Mouse (Mus musculus): ENCODE data around the gene Ppp4c. TPM values are rescaled to one million over a fixed set of nuclear protein-coding genes. Genes with fewer than 3 reads are reported as not detected.

Gene Ppp4c
- polyA plus RNA-seq, 1 experiment from 2014 or later, result 146 TPM

- Histone ChIP-seq H3K9me3 (ENCODE audit: control insufficient read depth, low read length) (no peaks in the 10 kb centered on the region), H3K4me2 (ENCODE audit: low read length) (peak overlapping the region; percentile 57), H3K27ac (replicated peaks in 1 of 2; ENCODE audit: control insufficient read depth in 1 of 2, insufficient read depth in 1 of 2, low read depth in 2 of 2, low read length in 2 of 2) (no peak overlapping the region), H3K9ac (ENCODE audit: low read length) (0 out of 2 replicates have a peak overlapping the region, but pooled peaks have one; percentile 8), H3K27me3 (ENCODE audit: control insufficient read depth, insufficient read depth, low read length) (peaks cover 39% of the 10 kb centered on the region), H3K36me3 (ENCODE audit: control insufficient read depth, insufficient read depth, low read length) (no peaks in the 10 kb centered on the region), H3K4me3 (ENCODE audit: control insufficient read depth in 1 of 2, insufficient read depth in 1 of 2, low read depth in 1 of 2, low read length in 2 of 2) (peak overlapping the region in 1 of 2 experiments; percentile 27; a peak in 2 of 4 replicates), H3K4me1 (ENCODE audit: control insufficient read depth in 2 of 2, insufficient read depth in 2 of 2, low read length in 2 of 2) (peaks cover 0 to 4% of the 10 kb centered on the region in 2 experiments; a peak in 2 of 4 replicates)
- no peak for ATAC-seq (ENCODE audit: insufficient number of reproducible peaks, insufficient read depth, low FRiP score, low read depth)
- WGBS, result 4% methylated on average over 18 of the region's 19 CpGs
Observed at GRCm38 (mm10) chr7:126823202-126823711, 31.0 kb upstream of the Ppp4c start.

- ATAC-seq (ENCODE audit: insufficient number of reproducible peaks, insufficient read depth, low FRiP score, low read depth), result no peak
- H3K4me2 ChIP-seq (ENCODE audit: low read length), result no peak overlapping the region
- H3K27me3 ChIP-seq (ENCODE audit: control insufficient read depth, insufficient read depth, low read length), result peaks cover 39% of the 10 kb centered on the region
- H3K9ac ChIP-seq (ENCODE audit: low read length), result no peak overlapping the region
- 15% methylated on average over 9 of the region's 9 CpGs for WGBS
- H3K4me3 ChIP-seq (ENCODE audit: control insufficient read depth in 1 of 2, insufficient read depth in 1 of 2, low read depth in 1 of 2, low read length in 2 of 2), result no peak overlapping the region
- no peaks in the 10 kb centered on the region for H3K36me3 ChIP-seq (ENCODE audit: control insufficient read depth, insufficient read depth, low read length)
- no peaks in the 10 kb centered on the region for H3K9me3 ChIP-seq (ENCODE audit: control insufficient read depth, low read length)
- peaks cover 0 to 4% of the 10 kb centered on the region in 2 experiments; a peak in 2 of 4 replicates for H3K4me1 ChIP-seq (ENCODE audit: control insufficient read depth in 2 of 2, insufficient read depth in 2 of 2, low read length in 2 of 2)
- H3K27ac ChIP-seq (replicated peaks in 1 of 2; ENCODE audit: control insufficient read depth in 1 of 2, insufficient read depth in 1 of 2, low read depth in 2 of 2, low read length in 2 of 2), result no peak overlapping the region
Observed at GRCm38 (mm10) chr7:126822741-126823140, 30.4 kb upstream of the Ppp4c start.

DNA sequence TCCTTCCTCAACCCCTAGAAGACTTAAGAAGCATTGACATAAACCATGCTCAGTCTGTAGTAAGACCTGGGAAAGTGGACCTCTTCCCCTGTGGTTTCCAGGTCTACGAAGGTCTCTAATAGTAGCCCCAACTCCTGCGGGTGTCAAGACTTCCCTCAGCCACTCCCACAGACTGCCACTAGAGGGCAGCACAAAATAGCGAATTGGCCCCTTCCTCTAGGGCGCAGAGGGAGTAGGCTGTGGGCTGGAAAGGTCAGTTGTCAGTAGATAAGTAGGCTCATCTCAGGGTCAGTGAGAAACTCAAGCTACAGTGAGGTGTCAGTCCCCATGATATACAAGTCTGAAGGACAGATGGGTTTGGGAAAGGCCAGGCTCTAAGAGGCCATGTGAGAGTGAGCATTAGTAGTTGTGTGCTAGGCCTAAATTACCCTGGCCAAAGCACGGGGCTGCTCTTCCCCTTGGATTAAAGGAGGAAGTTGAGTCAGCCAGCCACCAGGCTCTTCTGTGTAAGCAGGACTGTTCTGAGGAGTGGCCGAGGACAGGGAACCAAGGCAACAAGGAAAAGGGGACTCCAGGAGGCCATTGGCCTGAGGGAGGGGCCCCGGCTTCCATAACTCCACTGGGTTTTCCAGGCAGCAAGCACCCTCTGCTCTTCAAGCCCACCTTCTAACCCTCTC is 29.7 kb upstream of the Ppp4c start:
- no peaks in the 10 kb centered on the region for H3K9me3 ChIP-seq (ENCODE audit: control insufficient read depth, low read length)
- no peaks in the 10 kb centered on the region for H3K36me3 ChIP-seq (ENCODE audit: control insufficient read depth, insufficient read depth, low read length)
- WGBS, result 24% methylated on average over 7 of the region's 7 CpGs
- H3K4me1 ChIP-seq (ENCODE audit: control insufficient read depth in 2 of 2, insufficient read depth in 2 of 2, low read length in 2 of 2), result peaks cover 0 to 4% of the 10 kb centered on the region in 2 experiments; a peak in 2 of 4 replicates
- H3K27me3 ChIP-seq (ENCODE audit: control insufficient read depth, insufficient read depth, low read length), result peaks cover 39% of the 10 kb centered on the region
- H3K4me3 ChIP-seq (ENCODE audit: control insufficient read depth in 1 of 2, insufficient read depth in 1 of 2, low read depth in 1 of 2, low read length in 2 of 2), result no peak overlapping the region
- no peak overlapping the region for H3K4me2 ChIP-seq (ENCODE audit: low read length)
- H3K27ac ChIP-seq (replicated peaks in 1 of 2; ENCODE audit: control insufficient read depth in 1 of 2, insufficient read depth in 1 of 2, low read depth in 2 of 2, low read length in 2 of 2), result no peak overlapping the region
- H3K9ac ChIP-seq (ENCODE audit: low read length), result no peak overlapping the region
- ATAC-seq (ENCODE audit: insufficient number of reproducible peaks, insufficient read depth, low FRiP score, low read depth), result 0 out of 2 replicates have a peak, but pooled peaks have one; percentile 26

DNA sequence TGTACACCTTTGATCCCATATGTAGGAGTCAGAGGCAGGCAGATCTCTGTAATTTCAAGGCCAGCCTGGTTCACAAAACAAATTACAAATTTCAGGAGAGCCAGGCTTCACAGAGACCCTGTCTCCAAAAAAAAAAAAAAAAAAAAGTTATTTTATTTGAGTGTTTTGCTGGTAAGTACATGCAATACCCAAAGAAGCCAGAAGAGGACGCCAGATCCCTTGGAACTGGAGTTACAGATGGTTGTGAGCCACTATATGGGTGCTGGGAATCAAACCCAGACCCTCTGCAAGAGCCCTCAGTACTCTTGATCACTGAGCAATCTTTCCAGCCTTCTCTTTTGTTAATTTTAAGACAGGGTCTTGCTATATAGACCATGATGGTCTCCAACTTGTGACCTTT is 26.5 kb upstream of the Ppp4c start:
- Histone ChIP-seq H3K4me1 (ENCODE audit: control insufficient read depth in 2 of 2, insufficient read depth in 2 of 2, low read length in 2 of 2) (peaks cover 0 to 4% of the 10 kb centered on the region in 2 experiments; a peak in 2 of 4 replicates), H3K27me3 (ENCODE audit: control insufficient read depth, insufficient read depth, low read length) (peaks cover 18% of the 10 kb centered on the region), H3K36me3 (ENCODE audit: control insufficient read depth, insufficient read depth, low read length) (no peaks in the 10 kb centered on the region), H3K27ac (replicated peaks in 1 of 2; ENCODE audit: control insufficient read depth in 1 of 2, insufficient read depth in 1 of 2, low read depth in 2 of 2, low read length in 2 of 2) (no peak overlapping the region), H3K4me2 (ENCODE audit: low read length) (no peak overlapping the region), H3K4me3 (ENCODE audit: control insufficient read depth in 1 of 2, insufficient read depth in 1 of 2, low read depth in 1 of 2, low read length in 2 of 2) (no peak overlapping the region), H3K9me3 (ENCODE audit: control insufficient read depth, low read length) (no peaks in the 10 kb centered on the region), H3K9ac (ENCODE audit: low read length) (no peak overlapping the region)
- ATAC-seq (ENCODE audit: insufficient number of reproducible peaks, insufficient read depth, low FRiP score, low read depth), result no peak
- 35% methylated on average over 1 of the region's 1 CpGs for WGBS

- no peak overlapping the region for H3K9ac ChIP-seq (ENCODE audit: low read length)
- H3K4me1 ChIP-seq (ENCODE audit: control insufficient read depth in 2 of 2, insufficient read depth in 2 of 2, low read length in 2 of 2), result no peaks in the 10 kb centered on the region
- H3K36me3 ChIP-seq (ENCODE audit: control insufficient read depth, insufficient read depth, low read length), result no peaks in the 10 kb centered on the region
- H3K27me3 ChIP-seq (ENCODE audit: control insufficient read depth, insufficient read depth, low read length), result peaks cover 6% of the 10 kb centered on the region
- 78% methylated on average over 7 of the region's 7 CpGs for WGBS
- H3K4me2 ChIP-seq (ENCODE audit: low read length), result no peak overlapping the region
- ATAC-seq (ENCODE audit: insufficient number of reproducible peaks, insufficient read depth, low FRiP score, low read depth), result no peak
- H3K9me3 ChIP-seq (ENCODE audit: control insufficient read depth, low read length), result no peaks in the 10 kb centered on the region
- no peak overlapping the region for H3K27ac ChIP-seq (replicated peaks in 1 of 2; ENCODE audit: control insufficient read depth in 1 of 2, insufficient read depth in 1 of 2, low read depth in 2 of 2, low read length in 2 of 2)
- H3K4me3 ChIP-seq (ENCODE audit: control insufficient read depth in 1 of 2, insufficient read depth in 1 of 2, low read depth in 1 of 2, low read length in 2 of 2), result no peak overlapping the region
Observed at GRCm38 (mm10) chr7:126817595-126817994, 25.3 kb upstream of the Ppp4c start.

DNA sequence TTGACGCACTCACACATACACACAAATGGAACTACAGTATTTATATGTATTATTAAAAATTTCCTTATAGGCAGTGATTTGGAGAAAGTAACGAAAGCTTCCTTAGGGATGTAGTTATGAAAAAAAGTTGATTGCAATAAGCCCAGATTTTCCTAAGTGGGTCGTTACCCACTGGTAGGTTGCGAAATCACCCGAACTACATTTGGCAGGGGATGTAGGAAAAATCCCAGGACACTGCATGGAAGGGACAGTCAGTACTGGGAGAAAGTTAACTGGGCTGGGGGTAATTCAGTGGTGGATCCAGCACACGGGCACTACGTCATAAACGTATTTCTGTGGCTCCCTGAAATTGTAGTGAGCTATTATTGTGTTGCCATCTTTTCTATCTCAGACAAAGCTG is 24.2 kb upstream of the Ppp4c start:
- no peak overlapping the region for H3K9ac ChIP-seq (ENCODE audit: low read length)
- no peaks in the 10 kb centered on the region for H3K4me1 ChIP-seq (ENCODE audit: control insufficient read depth in 2 of 2, insufficient read depth in 2 of 2, low read length in 2 of 2)
- no peak overlapping the region for H3K4me3 ChIP-seq (ENCODE audit: control insufficient read depth in 1 of 2, insufficient read depth in 1 of 2, low read depth in 1 of 2, low read length in 2 of 2)
- 81% methylated on average over 8 of the region's 8 CpGs for WGBS
- ATAC-seq (ENCODE audit: insufficient number of reproducible peaks, insufficient read depth, low FRiP score, low read depth), result no peak
- no peaks in the 10 kb centered on the region for H3K36me3 ChIP-seq (ENCODE audit: control insufficient read depth, insufficient read depth, low read length)
- H3K27ac ChIP-seq (replicated peaks in 1 of 2; ENCODE audit: control insufficient read depth in 1 of 2, insufficient read depth in 1 of 2, low read depth in 2 of 2, low read length in 2 of 2), result no peak overlapping the region
- 0 out of 2 replicates have a peak, but pooled peaks cover 3% of the 10 kb centered on the region for H3K27me3 ChIP-seq (ENCODE audit: control insufficient read depth, insufficient read depth, low read length)
- H3K4me2 ChIP-seq (ENCODE audit: low read length), result no peak overlapping the region
- no peaks in the 10 kb centered on the region for H3K9me3 ChIP-seq (ENCODE audit: control insufficient read depth, low read length)

- Histone ChIP-seq H3K9me3 (ENCODE audit: control insufficient read depth, low read length) (no peaks in the 10 kb centered on the region), H3K4me2 (ENCODE audit: low read length) (no peak overlapping the region), H3K27me3 (ENCODE audit: control insufficient read depth, insufficient read depth, low read length) (no peaks in the 10 kb centered on the region), H3K36me3 (ENCODE audit: control insufficient read depth, insufficient read depth, low read length) (no peaks in the 10 kb centered on the region), H3K9ac (ENCODE audit: low read length) (no peak overlapping the region), H3K4me1 (ENCODE audit: control insufficient read depth in 2 of 2, insufficient read depth in 2 of 2, low read length in 2 of 2) (no peaks in the 10 kb centered on the region), H3K27ac (replicated peaks in 1 of 2; ENCODE audit: control insufficient read depth in 1 of 2, insufficient read depth in 1 of 2, low read depth in 2 of 2, low read length in 2 of 2) (no peak overlapping the region), H3K4me3 (ENCODE audit: control insufficient read depth in 1 of 2, insufficient read depth in 1 of 2, low read depth in 1 of 2, low read length in 2 of 2) (no peak overlapping the region)
- ATAC-seq (ENCODE audit: insufficient number of reproducible peaks, insufficient read depth, low FRiP score, low read depth), result no peak
- WGBS, result 57% methylated on average over 8 of the region's 8 CpGs
Observed at GRCm38 (mm10) chr7:126815726-126816222, 23.5 kb upstream of the Ppp4c start.
